Mouse (Mus musculus): Measurements from ENCODE around the gene Proser1.

Proser1 gene

GRCm38 (mm10) chr3:53467356-53467755 lies 3.9 kb downstream of the Proser1 start:
- no peak for DNase-seq

GRCm38 (mm10) chr3:53469650-53470049 lies 6.2 kb downstream of the Proser1 start:
- DNase-seq, result no peak

GRCm38 (mm10) chr3:53472061-53472460 lies 8.6 kb downstream of the Proser1 start:
- DNase-seq, result no peak

- no peak for DNase-seq
Measured at GRCm38 (mm10) chr3:53474179-53474578, 10.7 kb downstream of the Proser1 start.

- peak; percentile 69 for DNase-seq
Measured at GRCm38 (mm10) chr3:53475889-53476288, 12.4 kb downstream of the Proser1 start.

- no peak for DNase-seq
Measured at GRCm38 (mm10) chr3:53477468-53477867, 14.0 kb downstream of the Proser1 start.

- DNase-seq, result no peak
Measured at GRCm38 (mm10) chr3:53478419-53479046, 15.1 kb downstream of the Proser1 start.

- DNase-seq, result no peak
Measured at GRCm38 (mm10) chr3:53483414-53484059, 20.1 kb downstream of the Proser1 start.

- no peak for DNase-seq
Measured at GRCm38 (mm10) chr3:53486561-53486960, 23.1 kb downstream of the Proser1 start.

GRCm38 (mm10) chr3:53486996-53487576 lies 23.6 kb downstream of the Proser1 start:
- DNase-seq, result no peak

GRCm38 (mm10) chr3:53488353-53488752 lies 24.9 kb downstream of the Proser1 start, which contains the start of gene Stoml3:
TSS of gene Stoml3 (plus strand) at chr3:53488653.
- DNase-seq, result no peak

GRCm38 (mm10) chr3:53498351-53498905 lies 35.0 kb downstream of the Proser1 start:
- no peak for DNase-seq

- DNase-seq, result no peak
Measured at GRCm38 (mm10) chr3:53502428-53502827, 39.0 kb downstream of the Proser1 start.

GRCm38 (mm10) chr3:53513096-53513495 lies 49.6 kb downstream of the Proser1 start:
- DNase-seq, result no peak

GRCm38 (mm10) chr3:53514221-53515065 lies 51.0 kb downstream of the Proser1 start:
- DNase-seq, result no peak

GRCm38 (mm10) chr3:53522794-53523193 lies 59.3 kb downstream of the Proser1 start:
- DNase-seq, result no peak

- DNase-seq, result peak; percentile 94
Measured at GRCm38 (mm10) chr3:53525737-53526136, 62.3 kb downstream of the Proser1 start.

- DNase-seq, result no peak
Measured at GRCm38 (mm10) chr3:53530305-53530704, 66.8 kb downstream of the Proser1 start.

Measured in right cerebral cortex, postnatal 4 days (tissue).